Mouse (Mus musculus) kidney, postnatal 14 days (tissue): ENCODE measurements around the gene Rhobtb1.
A peak's percentile ranks its signal among the peaks of the same experiment; 100 is the strongest.

Experiments used
- DNase-seq: peaks from one replicate; pipeline ENCODE4 v3.0.0; 2022; ENCODE audit warnings: mixed read lengths

Gene Rhobtb1

DNA sequence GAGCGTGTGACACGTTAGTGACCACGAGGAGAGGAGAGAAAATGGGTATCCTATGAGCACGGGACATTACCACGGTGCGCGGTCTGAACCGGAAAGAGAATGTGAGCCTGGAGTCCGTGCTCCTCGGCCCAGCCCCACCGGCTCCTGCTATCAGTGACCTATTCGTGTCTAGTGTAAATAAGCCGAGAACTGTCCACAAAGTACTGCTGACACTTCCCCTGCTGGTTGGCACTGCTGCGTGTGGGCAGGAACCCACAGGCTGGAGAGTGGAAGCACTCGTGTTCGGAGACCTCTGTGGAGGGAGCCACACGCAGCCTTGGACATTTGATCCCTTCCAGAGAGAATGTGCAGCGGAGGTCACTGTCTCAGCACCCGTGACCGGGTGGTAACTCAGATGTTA lies at the start of gene Rhobtb1:
TSS of gene Rhobtb1 (plus strand) at position 390 of the 400 bp plus-strand sequence.
- peak; percentile 43 for DNase-seq

DNA sequence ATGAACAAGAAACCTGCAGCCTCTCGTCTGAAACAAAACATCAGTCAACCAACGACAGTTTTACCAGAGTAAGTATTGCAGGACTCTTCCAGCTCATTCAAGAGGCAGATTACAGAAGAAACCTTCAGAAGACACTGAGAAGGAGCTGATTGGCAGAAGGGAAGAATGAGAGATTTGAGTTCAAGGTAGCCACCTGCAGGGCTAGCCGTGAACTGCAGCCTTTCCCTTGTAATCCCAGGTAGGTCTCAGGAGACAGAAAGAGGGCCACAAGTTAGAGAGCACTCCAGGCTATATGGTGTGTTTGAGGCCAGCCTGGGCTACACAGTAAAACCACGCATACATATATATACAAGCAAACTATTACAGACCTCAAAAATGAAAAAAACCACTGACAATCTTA lies 49.2 kb upstream of the Rhobtb1 start:
- DNase-seq = peak; percentile 64

DNA sequence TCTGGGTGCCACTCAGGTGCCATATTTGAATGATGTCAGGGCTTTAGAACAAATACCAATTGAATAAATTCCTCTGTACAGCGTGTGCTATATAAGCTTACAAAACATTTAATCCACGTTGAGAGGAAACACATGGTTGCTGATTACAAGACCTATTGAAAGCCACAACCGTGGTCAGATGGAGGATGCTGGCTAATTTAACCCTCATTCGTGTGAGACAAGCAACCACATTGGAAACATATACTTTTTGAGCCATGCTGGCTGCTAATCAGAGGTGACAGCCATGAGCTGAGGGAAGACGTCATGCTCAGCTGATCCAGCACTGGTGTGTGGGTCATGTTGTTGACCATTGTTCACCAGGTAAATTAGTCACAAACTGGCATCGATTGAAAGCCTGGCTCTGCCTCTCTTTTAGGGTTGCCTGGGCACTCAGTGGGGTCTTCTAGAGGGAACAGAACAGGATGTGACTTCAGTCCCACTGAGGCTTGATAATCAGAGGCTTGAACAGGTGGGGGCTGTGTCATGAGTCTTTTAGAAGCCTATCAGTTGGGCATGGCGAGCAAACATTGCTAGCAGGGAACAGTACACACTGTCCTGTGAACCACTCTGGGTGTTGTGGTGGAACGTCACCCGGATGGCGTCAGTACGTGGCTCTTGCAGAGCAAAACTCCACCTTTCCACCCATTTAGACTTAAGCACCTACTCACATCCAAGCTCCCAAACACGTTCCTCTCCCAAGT lies 46.9 kb upstream of the Rhobtb1 start:
- DNase-seq = no peak

- DNase-seq = no peak
Measured at GRCm38 (mm10) chr10:69104883-69105225, 46.4 kb upstream of the Rhobtb1 start.

DNA sequence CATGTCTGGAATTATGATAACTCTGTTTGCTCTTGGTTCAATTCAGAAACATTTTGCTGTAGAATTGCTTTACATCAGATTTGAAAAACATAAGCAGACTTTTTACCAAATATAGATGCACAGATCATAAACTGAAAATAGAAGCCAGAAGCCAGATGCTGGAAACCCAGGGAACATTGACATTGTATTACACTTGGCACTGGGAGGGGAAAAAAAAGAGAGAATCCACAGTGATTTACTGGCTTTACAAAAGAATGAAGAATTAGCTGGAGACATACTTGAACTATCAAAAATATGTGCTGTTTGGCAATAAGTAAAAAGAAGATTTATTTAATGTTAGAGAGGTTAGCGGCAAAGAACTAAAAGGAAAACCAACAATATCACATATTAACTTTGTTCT lies 44.4 kb upstream of the Rhobtb1 start:
- no peak for DNase-seq

- DNase-seq = peak; percentile 48
Measured at GRCm38 (mm10) chr10:69107253-69107652, 44.0 kb upstream of the Rhobtb1 start.

- no peak for DNase-seq
Measured at GRCm38 (mm10) chr10:69114384-69114783, 36.9 kb upstream of the Rhobtb1 start.

DNA sequence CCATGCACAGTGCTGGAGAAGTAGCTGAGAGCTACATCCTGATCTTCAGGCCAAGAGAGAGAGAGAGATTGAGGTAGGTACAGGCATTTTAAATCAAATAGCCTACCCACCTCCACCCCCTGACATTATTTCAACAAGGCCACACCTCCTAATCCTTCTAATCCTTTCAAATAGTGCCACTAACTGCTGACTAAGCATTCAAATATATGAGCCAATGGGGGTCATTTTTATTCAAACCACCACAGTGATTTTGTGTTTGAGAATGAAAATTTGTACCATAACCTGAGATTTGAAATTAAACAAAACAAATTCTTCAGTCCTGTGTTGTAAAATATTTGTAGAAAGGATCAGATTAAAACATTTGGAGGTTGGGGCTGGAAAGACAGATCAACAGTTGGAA lies 33.2 kb upstream of the Rhobtb1 start:
- DNase-seq = no peak

DNA sequence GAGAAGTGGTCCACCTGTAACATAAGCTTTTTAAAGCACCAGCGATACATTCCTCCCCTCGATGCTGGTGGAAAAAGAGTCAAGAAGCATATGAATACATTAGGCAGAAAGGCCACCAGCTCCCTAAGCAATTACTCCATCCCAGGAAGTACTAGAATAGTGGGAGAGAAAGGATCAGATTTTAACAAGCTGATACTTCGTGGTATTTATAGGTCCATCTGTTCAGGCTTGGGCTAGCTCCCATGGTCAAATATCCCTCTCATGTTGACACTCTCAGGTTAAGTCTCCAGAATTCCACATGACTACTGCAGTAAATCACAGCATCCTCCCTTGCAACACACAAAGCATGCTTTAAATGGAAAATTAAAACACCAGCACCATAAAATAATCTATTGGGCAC lies 32.3 kb upstream of the Rhobtb1 start:
- DNase-seq = no peak

GRCm38 (mm10) chr10:69119456-69119855 lies 31.8 kb upstream of the Rhobtb1 start:
- DNase-seq = no peak

DNA sequence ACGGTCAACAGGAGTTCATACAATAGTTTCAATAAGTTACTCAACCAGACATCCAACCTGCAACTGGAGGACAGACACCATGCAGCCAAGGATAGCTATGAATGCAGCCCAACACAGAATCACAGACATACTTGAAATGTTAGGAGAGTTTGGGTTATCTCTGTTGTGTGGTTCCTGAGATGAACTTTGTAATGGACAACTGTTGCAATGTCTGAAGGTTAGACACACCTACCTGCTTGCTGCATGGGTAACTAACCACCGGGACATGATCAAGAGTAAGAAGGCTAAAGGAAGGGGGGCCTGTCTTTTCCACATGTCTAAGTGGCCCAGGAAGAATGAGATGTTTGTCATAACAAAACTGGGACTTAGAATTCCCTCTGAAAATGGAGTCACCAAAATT lies 24.7 kb upstream of the Rhobtb1 start:
- no peak for DNase-seq

GRCm38 (mm10) chr10:69128531-69128930 lies 22.7 kb upstream of the Rhobtb1 start:
- DNase-seq = no peak

DNA sequence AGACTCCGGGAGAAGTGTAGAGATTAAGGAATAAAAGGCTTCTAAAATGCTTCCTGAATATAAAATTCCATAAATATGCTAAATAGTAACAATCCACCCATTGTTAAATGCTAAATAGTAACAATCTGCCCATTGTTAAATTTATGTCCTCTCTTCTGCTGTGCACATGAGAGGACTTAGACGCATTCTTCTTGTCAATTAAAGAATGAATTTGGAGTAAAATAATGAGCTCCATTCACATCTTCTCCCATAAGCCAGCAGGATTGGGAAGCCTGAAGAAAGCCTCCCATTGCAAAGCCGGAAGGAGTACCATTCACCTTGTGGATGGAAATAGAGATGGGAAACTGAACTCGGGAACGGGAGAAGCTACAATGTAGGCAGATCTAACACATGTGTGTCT lies 20.6 kb upstream of the Rhobtb1 start:
- no peak for DNase-seq

- DNase-seq = no peak
Measured at GRCm38 (mm10) chr10:69134356-69134755, 16.9 kb upstream of the Rhobtb1 start.

DNA sequence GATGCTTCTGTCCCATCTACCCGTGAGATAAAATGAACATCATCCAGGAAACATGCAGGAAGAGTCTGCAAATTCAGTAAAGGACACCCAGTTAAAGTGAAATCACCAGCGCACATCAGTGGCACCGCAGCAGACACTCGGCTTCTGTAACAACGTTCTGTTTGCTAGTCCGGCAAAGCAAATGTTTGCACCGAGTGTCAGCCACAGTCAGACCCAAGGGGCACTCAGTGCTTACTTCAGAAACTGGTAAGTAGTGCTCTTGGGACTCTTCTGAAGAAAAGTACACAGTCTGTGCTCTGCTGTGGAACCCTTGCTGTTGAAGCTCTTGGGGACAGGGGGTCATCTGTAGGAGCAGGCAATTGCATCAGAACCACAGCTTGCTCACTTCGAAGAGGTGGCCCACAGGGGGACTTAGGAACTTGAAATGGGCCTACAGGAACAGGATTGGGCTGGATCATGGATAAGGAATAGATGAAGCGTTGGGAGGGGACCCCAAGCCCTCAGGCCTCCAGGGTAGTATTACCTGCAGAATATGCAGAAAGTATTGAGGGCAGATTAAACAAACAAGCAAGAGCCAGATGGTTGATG lies 14.9 kb upstream of the Rhobtb1 start:
- no peak for DNase-seq

GRCm38 (mm10) chr10:69149252-69149651 lies 2.0 kb upstream of the Rhobtb1 start:
- no peak for DNase-seq

GRCm38 (mm10) chr10:69152971-69153370 lies 1.7 kb downstream of the Rhobtb1 start:
- DNase-seq = peak; percentile 62

GRCm38 (mm10) chr10:69155428-69156175 lies 4.4 kb downstream of the Rhobtb1 start:
- DNase-seq = no peak

DNA sequence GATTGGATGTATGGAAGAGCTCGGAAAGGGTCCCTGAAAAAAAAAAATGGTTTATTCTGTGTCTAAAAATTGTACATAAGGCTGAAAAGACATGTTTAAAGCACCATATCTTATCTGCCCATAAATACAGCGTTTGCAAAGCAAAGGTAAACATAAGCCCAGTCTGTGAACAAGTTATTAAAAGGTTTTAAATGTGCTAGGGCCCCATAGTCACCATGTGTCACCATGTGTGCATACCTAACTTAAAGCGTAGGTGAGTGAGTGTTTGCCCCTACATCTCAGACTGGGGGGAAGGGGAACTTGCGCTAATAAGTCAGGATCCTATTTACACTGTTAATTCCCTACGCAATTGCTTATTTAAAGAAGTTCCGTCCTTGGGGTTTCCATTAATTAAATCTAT lies 5.2 kb downstream of the Rhobtb1 start:
- no peak for DNase-seq

GRCm38 (mm10) chr10:69157471-69157870 lies 6.2 kb downstream of the Rhobtb1 start:
- DNase-seq = no peak

DNA sequence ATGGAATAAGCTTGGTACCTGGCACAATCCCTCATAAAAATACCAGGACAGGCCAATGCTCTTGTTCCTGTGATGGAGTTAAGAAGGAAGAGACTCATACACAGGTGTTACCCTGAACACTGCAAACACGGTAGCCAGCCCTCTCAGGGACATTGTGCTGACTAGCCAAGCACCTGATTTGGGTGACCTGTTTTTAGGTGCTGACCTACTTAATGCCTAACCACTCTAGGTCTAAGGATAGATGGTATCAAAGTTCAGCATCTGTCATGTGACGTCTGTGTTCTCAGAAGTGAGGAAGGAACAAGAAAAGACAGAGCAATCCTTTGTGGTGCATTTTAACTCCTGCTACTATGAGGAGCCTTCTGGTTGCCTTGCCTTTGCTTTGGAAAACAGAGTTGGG lies 9.6 kb downstream of the Rhobtb1 start:
- DNase-seq = peak; percentile 78

GRCm38 (mm10) chr10:69161503-69161902 lies 10.3 kb downstream of the Rhobtb1 start:
- DNase-seq = no peak

- no peak for DNase-seq
Measured at GRCm38 (mm10) chr10:69162577-69162976, 11.3 kb downstream of the Rhobtb1 start.

DNA sequence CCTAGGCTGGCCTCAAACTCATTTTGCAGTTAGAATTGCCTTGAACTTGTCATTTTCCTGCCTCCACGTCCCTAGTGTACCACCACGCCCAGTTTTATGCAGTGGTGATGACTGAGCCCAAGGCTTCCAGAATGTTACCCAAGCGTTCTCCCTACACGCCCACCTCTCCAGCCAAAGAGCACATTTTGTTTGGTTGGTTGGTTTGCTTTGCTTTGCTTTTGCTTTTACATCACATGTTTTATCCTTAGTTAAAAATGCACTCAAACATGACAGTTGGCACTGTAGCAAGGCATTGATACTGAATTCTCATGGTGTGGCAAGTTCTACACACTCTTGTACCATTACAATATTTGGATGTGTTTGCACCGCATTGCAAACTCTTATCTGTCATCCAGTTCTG lies 12.0 kb downstream of the Rhobtb1 start:
- no peak for DNase-seq
